9 mouse cellular contexts compared by ENCODE assay signal in the genomic region with DNA sequence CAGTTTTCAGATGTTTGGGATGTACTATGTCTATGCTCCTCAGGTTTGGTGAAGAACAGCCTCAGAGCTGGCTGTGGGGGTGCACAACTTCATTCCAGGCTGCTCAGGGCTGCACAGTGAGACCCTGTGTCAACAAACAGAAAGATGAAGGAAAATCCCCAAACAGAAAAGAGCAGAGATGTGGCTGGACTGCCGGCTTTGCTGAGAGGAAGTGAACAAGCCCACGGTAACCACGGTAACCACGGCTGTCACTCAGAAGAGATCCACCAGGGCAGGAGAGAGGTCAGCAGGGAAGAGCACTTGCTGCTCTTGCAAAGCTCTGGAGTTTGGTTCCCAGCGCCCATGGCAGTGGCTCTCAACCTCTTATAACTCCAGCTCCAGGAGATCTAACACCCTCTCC. TPM values are rescaled to one million over a fixed set of nuclear protein-coding genes. Genes with fewer than 3 reads are reported as not detected.
A peak's percentile ranks its signal among the peaks of the same experiment; 100 is the strongest.
DNase-seq lines count a peak whose midpoint lies in the region; ATAC-seq and TF ChIP-seq lines count a peak whose summit lies in the region.
"Had no signal": no experiment of that assay in that cellular context is flagged by ENCODE, and none has a peak within 500 bp of the region (broad histone marks: within the 10 kb centered on the region; RNA-seq: fewer than 3 reads in every experiment).

No protein-coding gene starts in this region.

- H3K4me3 ChIP-seq in layer of hippocampus, adult 2 months = no peak overlapping the region
- H3K4me3 ChIP-seq: embryonic facial prominence, embryonic 13.5 days had no signal

- peak overlapping the region; percentile 9; the same call in 1 of the 2 replicates for H3K27ac ChIP-seq in layer of hippocampus, adult 2 months
- H3K27ac ChIP-seq: embryonic facial prominence, embryonic 13.5 days had no signal

- peak; percentile 37 for DNase-seq in CD4-positive, CD25-positive, alpha-beta regulatory T cell, adult 2 months (ENCODE audit: low read depth, low spot score)
- DNase-seq in layer of hippocampus, adult 2 months (ENCODE audit: low spot score in 2 of 2) = no peak
- DNase-seq in layer of hippocampus, postnatal 14 days (ENCODE audit: low spot score in 2 of 2) = no peak
- peak; percentile 79 for DNase-seq in embryo, embryonic 10.5 days (ENCODE audit: low spot score)
- peak; percentile 66 for DNase-seq in lung, postnatal 36 days
- no peak for DNase-seq in frontal cortex, postnatal 25 days (ENCODE audit: low spot score in 2 of 2)
- DNase-seq in urinary bladder, postnatal 25 days (ENCODE audit: low spot score) = no peak

- ATAC-seq in CD4-positive, CD25-positive, alpha-beta regulatory T cell, adult 4 months = no peak

- TF ChIP-seq CTCF in layer of hippocampus, adult 2 months (conservative IDR thresholded peaks at IDR 0.05) = no peak

RNA-seq across cellular contexts. Expression of gene Appl2, which starts 14.1 kb away (rescaled TPM):
- polyA plus RNA-seq in CD4-positive, CD25-positive, alpha-beta regulatory T cell, adult 4 months (2017; shearing (Covaris generic)) = 1 to 10 TPM; 4.0 to 7.8 TPM
- 10 to 100 TPM; 81.1 to 95.5 TPM for total RNA-seq in layer of hippocampus, adult 2 months (2021)
- total RNA-seq in layer of hippocampus, postnatal 14 days (2021) = 10 to 100 TPM; 52.1 to 57.4 TPM

Comparison
In these comparisons a context has a peak if more than half of its experiments do, and no peak if none do; other contexts are left out.
1. DNase-seq: peak in CD4-positive, CD25-positive, alpha-beta regulatory T cell, adult 2 months (single experiment), embryo, embryonic 10.5 days (single experiment) and lung, postnatal 36 days (single experiment); none in layer of hippocampus, adult 2 months (0 of 2), layer of hippocampus, postnatal 14 days (0 of 2), frontal cortex, postnatal 25 days (0 of 2) and urinary bladder, postnatal 25 days (single experiment).